Mouse (Mus musculus) embryo, embryonic 11 days (tissue): ENCODE measurements around the gene Grk2.

ENCODE experiments used
- DNase-seq: peaks from one replicate; pipeline ENCODE4 v3.0.0-alpha.2; 2015

The Grk2 gene

GRCm38 (mm10) chr19:4306190-4306577, at the start of gene Grk2:
Grk2 (minus strand) TSS chr19:4306222.
- peak; percentile 87 for DNase-seq

- DNase-seq: no peak
Measured at GRCm38 (mm10) chr19:4349455-4349854, 43.4 kb upstream of the Grk2 start.

DNA sequence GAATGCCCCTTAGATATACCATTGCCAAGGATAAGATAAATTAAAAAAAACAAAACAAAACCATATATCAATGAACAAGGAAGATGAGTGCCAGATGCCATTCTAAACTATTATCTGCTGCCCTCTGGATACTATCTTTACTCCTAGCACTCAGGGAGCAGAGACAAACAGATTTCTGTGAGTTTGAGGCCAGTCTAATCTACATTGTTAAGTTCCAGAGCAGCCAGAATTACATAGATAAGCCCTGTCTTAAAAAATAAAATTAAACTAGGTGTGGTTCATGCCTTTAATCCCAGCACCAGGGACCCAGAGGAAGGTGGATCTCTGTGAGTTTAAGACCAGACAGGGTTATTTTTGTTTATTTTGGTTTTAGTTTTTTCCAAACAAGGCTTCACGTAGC, 40.5 kb upstream of the Grk2 start:
- DNase-seq: no peak

DNA sequence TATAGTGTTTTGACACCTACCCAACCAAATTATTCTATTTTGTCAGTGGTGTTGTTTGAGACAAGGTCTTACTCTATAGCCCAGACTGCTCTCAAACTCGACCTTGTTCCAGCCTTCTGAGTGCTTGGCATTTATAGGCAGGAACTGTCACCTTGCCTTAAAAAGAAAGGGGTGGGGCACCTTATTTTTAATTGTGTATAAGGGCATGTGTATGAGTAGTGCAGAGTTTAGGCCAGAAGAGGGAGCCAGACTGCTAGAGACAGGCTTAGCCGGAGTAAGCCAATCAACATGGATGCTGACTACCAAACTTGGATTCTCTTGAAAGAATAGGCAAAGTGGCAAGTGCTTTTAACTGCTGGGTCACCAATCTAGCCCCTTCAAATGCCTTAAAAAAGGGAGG, 32.1 kb upstream of the Grk2 start:
- DNase-seq: peak; percentile 71

DNA sequence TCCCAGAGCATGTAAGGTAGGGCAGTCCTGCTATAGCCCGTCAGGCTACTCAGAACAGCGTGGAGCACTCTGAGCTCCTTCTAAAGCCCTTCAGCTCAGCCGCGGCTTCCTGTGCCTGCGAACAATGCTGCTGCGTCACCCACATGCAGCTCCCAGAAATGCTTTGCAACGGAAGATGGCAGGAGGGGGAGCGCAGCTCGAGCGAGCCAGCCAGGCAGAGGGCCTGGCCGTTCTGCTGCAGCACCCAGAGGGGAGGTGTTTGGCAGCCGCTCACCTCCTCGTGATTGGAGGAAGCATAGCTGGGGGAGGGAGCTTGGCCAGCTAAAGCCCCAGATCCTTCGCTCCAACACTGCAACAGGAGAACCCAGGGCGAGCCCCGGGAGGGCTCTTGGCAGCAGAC, 27.8 kb upstream of the Grk2 start:
- DNase-seq: peak; percentile 95

DNA sequence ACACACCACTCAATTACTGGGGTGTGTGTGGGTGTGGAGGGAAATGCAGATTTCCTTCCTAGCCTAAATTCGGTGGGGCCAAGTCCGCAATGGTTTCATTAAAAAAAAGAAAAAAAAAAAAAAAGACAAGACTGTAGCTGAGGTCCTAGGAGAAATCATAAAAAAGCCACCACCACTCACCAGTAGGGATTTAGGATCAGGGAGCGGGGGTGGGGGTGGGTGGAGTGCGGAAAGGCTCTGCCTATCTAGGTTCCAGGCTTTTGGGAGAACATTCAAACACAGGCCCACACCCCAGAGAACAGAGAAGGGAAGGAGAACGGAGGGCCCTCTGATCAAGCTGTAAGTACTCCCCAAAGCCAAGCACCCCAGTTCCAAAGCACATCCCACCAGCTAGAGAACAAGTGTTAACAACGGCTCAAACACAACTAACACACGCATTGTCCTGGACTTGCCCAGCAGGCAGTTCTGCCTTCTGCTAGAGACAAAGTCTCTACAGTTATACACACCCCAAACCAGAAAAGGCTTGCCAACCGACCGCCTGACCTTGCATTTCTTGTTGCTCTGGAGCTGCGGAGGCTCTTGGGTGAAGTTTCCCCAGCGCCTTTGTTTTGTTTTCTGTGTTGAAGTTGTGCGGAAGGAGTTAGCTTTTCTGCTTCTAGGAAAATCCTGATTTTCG, 27.2 kb upstream of the Grk2 start:
- DNase-seq: peak; percentile 45

DNA sequence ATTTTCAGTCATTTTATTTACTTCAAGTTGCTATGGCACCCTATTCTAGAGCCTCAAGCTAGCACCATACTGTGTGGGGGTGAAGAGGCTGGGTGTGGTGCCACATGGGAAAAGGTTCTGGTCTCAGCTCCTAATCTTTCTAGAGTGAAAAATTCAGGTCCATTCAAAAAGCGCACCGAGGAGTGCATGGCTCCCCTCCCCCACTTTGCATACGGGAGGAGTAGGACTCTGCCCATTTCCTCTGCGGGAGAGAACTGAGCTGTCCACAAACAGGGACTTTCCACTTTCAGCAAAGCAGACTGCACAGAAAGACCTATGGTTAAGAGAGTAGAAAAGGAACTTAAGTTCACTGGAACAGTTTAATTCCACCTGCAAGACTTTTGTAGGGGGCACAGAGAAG, 26.6 kb upstream of the Grk2 start:
- peak; percentile 77 for DNase-seq

DNA sequence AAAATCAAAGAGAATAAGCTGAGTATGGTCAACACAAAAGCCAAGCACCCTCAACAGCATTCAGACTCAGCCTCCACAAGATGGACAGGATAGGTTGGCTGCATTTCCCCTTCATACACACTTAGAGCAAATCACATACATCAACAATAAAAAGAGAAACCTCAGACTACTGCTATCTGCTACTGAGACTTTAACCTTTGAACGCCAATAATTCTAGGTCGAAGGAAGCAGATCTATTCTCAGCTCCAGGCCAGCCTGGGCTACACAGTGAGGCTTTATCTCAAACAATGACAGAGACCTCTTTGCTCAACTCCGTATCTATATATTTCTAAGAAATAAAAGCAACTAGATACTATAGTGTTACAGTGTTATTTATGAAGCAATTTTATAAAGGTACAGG, 25.3 kb upstream of the Grk2 start:
- DNase-seq: no peak

- DNase-seq: no peak
Measured at GRCm38 (mm10) chr19:4330603-4331002, 24.6 kb upstream of the Grk2 start.

GRCm38 (mm10) chr19:4328737-4329304, 22.8 kb upstream of the Grk2 start:
- DNase-seq: no peak

- DNase-seq: no peak
Measured at GRCm38 (mm10) chr19:4326881-4327280, 20.9 kb upstream of the Grk2 start.

DNA sequence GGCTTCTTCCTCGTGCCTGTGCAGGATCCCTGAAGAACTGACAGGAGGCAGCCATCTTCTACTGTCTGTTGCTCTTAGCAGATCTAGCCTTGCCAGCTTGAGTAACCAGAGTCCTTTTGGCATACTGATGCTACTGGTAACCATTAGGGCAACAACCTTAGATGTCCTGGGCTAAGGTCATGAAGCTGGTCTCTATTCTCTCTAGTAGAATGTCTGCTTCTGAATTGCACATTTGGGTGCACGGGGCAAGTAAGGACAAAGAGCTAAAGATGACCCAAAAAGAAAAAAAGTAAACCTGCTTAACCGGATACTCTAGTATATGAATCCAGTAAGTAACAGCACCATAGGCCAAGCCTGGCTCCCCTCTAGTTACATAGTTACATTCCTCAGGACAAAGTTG, 20.1 kb upstream of the Grk2 start:
- DNase-seq: no peak

DNA sequence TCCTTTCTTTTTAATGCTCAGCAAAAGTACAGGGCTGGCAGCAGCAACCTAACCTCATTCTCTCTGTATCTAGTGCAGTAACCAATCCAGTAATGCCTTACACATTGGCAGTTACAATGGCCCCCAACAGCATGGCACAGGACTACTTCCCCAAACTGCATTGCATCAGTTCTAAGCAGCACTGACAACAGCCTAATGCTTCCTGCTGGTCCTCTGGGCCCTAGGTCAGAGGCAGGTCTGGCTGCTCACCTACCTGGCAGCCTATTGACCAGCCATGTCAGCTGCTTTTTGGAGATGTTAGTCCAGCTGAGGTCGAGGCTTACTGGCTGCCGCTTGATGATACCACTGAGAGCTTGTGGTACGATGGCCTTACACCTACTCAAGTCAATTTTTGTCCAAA, 16.1 kb upstream of the Grk2 start:
- no peak for DNase-seq

DNA sequence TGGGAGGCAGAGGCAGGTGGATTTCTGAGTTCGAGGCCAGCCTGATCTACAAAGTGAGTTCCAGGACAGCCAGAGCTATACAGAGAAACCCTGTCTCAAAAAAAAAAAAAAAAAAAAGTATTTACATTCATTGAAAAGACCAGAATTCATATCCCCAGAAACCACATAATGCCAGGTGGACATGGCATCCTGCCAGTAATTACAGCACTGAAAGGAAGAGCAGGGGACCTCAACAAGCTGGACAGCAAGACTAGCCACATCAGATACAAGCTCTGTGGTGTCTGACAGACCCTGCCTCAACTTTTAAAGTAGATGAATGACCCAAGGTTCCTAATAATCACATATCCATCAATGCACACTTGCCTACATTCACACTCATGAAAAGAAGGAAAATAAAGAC, 15.6 kb upstream of the Grk2 start:
- DNase-seq: no peak

GRCm38 (mm10) chr19:4319272-4319671, 13.2 kb upstream of the Grk2 start:
- no peak for DNase-seq

DNA sequence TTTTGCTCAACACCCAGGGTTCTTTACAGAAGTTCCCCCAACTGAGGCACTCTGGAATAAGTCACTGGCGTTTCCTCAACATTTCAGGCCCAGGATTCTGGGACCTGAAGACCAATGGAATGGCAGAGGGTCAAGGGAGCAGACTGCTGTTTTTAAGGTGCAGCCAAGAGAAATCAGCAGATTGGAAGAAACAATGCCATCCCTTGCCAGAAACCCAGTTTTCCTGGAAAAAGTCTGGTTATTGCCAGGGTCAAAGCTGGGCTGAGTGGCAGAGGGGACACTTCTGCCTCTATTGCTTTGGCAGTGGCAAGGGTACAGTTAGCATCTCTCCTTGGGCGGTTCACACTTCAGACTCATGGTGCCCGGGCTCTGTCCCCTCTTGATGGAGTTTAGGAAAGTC, 11.2 kb upstream of the Grk2 start:
- no peak for DNase-seq

GRCm38 (mm10) chr19:4315223-4315944, 9.4 kb upstream of the Grk2 start:
- no peak for DNase-seq

- DNase-seq: peak; percentile 84
Measured at GRCm38 (mm10) chr19:4309776-4310185, 3.8 kb upstream of the Grk2 start.

DNA sequence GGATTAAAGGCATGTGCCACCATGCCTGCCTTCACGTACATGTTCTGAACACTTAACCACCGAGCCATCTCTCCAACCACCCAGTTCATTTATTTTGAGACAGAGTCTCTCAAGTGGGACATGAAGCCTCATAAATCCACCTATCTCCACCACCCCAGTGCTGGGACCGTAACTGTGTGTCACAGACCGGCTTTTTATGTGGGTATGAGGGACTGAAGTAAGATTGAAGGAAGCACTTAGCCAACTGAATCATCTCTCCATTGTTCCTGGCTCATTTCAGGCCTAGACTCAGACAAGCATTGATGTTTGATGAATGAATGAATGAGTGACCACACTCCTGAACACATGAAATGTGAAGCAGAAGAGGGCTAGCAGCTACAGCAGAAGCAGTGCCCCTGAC, 3.3 kb upstream of the Grk2 start:
- no peak for DNase-seq

DNA sequence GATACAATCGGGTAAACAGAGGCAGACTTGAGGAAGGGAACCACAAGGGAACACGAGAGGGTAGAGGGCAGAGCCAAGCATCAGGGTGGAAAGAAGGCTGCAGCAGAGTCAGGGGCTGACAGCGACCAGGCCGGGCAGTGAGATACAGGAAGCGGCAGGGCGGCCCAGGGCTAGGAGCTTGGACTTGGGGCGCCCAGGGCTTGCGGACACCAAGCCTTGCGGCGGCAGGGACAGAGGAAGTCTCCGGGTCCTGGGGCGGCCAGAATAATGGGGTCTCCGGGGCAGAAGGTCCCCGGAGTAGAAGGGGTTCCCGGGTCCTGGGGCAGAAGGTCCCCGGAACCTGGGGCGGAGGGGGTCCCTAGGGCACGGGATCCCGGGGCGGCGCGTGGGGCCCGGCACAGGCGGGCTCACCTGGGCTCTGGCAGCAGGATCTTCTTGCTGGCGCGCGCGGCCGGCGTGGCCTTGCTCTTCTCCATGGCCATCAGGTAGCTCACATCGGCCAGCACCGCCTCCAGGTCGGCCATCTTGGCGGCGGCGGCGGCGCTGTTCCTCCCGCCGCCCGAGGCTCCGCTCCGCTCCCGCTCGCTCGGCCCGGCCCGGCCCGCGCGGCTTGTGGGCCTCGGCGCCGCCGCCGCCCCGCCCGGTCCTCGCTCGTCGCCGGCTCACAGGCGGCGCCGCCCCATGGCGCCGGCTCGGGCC, 382 bp downstream of the Grk2 start:
- peak; percentile 78 for DNase-seq

GRCm38 (mm10) chr19:4304871-4305321, 1.1 kb downstream of the Grk2 start:
- no peak for DNase-seq

- DNase-seq: no peak
Measured at GRCm38 (mm10) chr19:4304251-4304821, 1.7 kb downstream of the Grk2 start.

DNA sequence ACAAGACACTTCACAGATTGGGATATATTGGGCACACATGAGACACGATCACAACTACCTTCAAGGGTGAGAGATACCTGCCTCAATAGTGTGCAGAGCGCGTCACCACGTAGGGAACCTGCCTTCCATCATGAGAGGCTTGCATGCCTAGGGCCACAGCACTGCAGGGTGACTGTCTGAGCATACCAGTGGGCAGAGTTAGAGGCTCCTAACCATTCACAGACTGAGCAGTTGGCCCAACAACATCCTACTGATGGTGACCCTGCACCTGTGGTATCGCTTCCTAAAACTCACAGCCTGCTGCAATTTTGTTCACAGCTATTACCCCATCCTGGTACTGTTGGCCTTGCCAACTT, 2.4 kb downstream of the Grk2 start:
- no peak for DNase-seq
